Comparison of ENCODE assay signal across 8 mouse cellular contexts in the genomic region with DNA sequence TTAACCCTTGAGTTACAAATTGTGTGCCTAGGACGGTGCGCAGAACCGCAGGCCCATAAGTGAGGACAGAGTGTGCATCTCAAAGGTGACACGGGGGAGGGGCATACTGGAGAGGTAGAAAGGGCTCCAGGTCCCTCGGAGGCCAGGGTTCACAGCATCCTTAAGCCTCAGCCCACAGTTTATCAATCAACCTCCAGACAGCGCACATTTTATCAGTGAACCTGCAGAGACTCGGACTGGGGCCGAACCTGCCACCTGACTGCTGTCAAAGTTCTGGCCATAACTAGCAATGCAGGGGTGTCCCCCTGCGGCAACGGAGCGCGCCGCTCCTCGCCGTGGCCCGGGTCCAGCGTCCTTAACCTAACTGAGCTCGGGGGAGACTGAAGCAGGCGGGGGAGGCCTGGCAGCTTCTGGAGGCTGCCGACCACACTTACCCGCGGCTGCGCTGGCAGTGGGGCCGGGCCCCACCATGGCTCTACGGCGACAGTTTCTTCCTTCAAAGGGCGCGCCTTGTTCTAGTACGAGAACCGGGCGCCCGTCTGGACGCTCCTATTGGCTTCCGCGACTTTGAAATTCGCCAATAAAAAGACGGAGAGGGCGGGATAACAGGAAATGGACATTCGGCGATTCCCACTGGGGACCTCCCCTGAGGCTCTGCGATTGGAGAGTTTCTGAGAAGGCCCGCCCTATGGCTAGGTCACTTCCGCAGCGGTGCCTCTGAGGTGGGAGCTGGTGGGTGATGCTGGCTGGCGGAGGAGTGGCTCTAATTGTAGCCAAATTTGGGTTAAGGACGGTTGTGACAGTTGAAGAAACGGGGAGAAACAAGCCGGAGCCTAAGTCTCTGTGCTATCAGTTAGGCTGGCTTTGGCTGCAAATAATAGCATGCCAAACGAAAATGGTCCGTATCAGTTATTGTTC. TPM values are rescaled to one million over a fixed set of nuclear protein-coding genes. Genes with fewer than 3 reads are reported as not detected.
DNase-seq lines count a peak whose midpoint lies in the region; ATAC-seq and TF ChIP-seq lines count a peak whose summit lies in the region.

A gene (minus strand): TSS at position 542 of the 918 bp plus-strand sequence.

- no peaks in the 10 kb centered on the region for H3K4me1 ChIP-seq in cortical plate, adult 2 months (ENCODE audit: control insufficient read depth, insufficient read depth, low read length)
- peaks cover 65% of the 10 kb centered on the region for H3K4me1 ChIP-seq in megakaryocyte, embryonic 14.5 days

- ATAC-seq in activated CD4-positive, CD25-positive, alpha-beta regulatory T cell, adult 4 months = peak; percentile 99

- H3K9me3 ChIP-seq in megakaryocyte, embryonic 14.5 days = no peaks in the 10 kb centered on the region

- H3K27me3 ChIP-seq in megakaryocyte, embryonic 14.5 days (replicated peaks) = no peaks in the 10 kb centered on the region

- H3K36me3 ChIP-seq in megakaryocyte, embryonic 14.5 days (replicated peaks; ENCODE audit: low read length) = peaks cover 38% of the 10 kb centered on the region

- H3K27ac ChIP-seq in cortical plate, adult 2 months (ENCODE audit: insufficient read depth, low read length) = peak within 1 kb of the TSS; percentile 85

- TF ChIP-seq POLR2A in cortical plate, adult 2 months (IDR thresholded peaks at IDR 0.05; ENCODE audit: extremely low read depth, insufficient read depth, low read length) = peak; percentile 95

- peak; percentile 93 to 95 for DNase-seq in gastrocnemius, adult 8-10 months (ENCODE audit: low spot score in 2 of 2)
- DNase-seq in hindlimb bud, embryonic 11.5 days (ENCODE audit: extremely low spot score, low read depth, low spot score) = peak; percentile 97
- peak; percentile 92 to 97 for DNase-seq in left cerebral cortex, adult 8-10 months (ENCODE audit: low spot score in 2 of 2)
- DNase-seq in right cerebral cortex, postnatal 10 days (ENCODE audit: low spot score in 2 of 2) = peak; percentile 99
- peak; percentile 91 for DNase-seq in urinary bladder, postnatal 25 days (ENCODE audit: low spot score)

- TF ChIP-seq CTCF in cortical plate, adult 2 months (IDR thresholded peaks at IDR 0.05; ENCODE audit: extremely low read depth, insufficient read depth, low read length) = no peak

- H3K4me3 ChIP-seq in cortical plate, adult 2 months (ENCODE audit: insufficient read depth, low read length) = peak within 1 kb of the TSS; percentile 52
- peak within 1 kb of the TSS; percentile 97 for H3K4me3 ChIP-seq in megakaryocyte, embryonic 14.5 days (replicated peaks)

RNA-seq across cellular contexts. Expression of the gene that starts here (rescaled TPM):
- 10 to 100 TPM; 10.8 to 18.2 TPM for polyA plus RNA-seq in activated CD4-positive, CD25-positive, alpha-beta regulatory T cell, adult 4 months (2017; shearing (Covaris generic))
- polyA plus RNA-seq in cortical plate, adult 2 months (2012; rRNA removed) = 0.26 and 0.50 TPM in 2 replicates
- total RNA-seq in gastrocnemius, adult 8-10 months (2022) = not detected
- under 1 TPM; 0.63 to 0.78 (median 0.76) TPM for total RNA-seq in left cerebral cortex, adult 8-10 months (2022)
- polyA plus RNA-seq in megakaryocyte, embryonic 14.5 days (2012; ENCODE audit: insufficient read depth, low replicate concordance) = 9.6 and 47.7 TPM in 2 replicates

Comparison
In these comparisons a context has a peak if more than half of its experiments do, and no peak if none do; other contexts are left out.
1. Peak in every context shown above with its lines: DNase-seq, ATAC-seq, H3K4me3 ChIP-seq and H3K27ac ChIP-seq.
2. Peak in DNase-seq in gastrocnemius, adult 8-10 months; RNA of the gene not detected or under 1 TPM.
3. Peak in DNase-seq in left cerebral cortex, adult 8-10 months; RNA of the gene not detected or under 1 TPM.